Mouse (Mus musculus) liver, embryonic 13.5 days (tissue): ENCODE results near the gene Pias4. TPM values are rescaled to one million over a fixed set of nuclear protein-coding genes. Genes with fewer than 3 reads are reported as not detected.

Source experiments
- microRNA-seq: library from miRNA; unstranded; fragments of <30 nt; microRNA quantifications from one replicate; pipeline ENCODE4, GENCODE M21; 2016
- polyA plus RNA-seq: library from polyadenylated mRNA; unstranded; fragments of >200 nt; fragmentation: Nextera tagmentation; extraction: Ambion mirVana; gene quantifications from 2 replicates; pipeline ENCODE4 v1.2.1, GENCODE M21; 2015

The Pias4 gene
- polyA plus RNA-seq, 1 experiment from 2014 or later: 23.5 TPM

Small RNA genes within 50 kb of the gene (microRNA-seq; reads per million reads assigned to microRNA genes)
- gene Mir5615-1 (not detected), gene Mir5615-2 (not detected)

Other genes with a start within 250 kb of the Pias4 start
- gene Lmnb2, start 249.7 kb downstream of the Pias4 start, polyA plus RNA-seq: 14.0 and 15.4 TPM in 2 replicates
- 1.6 and 1.8 TPM in 2 replicates for gene Gadd45b, start 237.8 kb downstream of the Pias4 start, polyA plus RNA-seq
- 0.44 and 0.46 TPM in 2 replicates for gene Gng7, start 153.0 kb downstream of the Pias4 start, polyA plus RNA-seq
- gene Diras1, start 142.3 kb downstream of the Pias4 start, polyA plus RNA-seq: 0.06 TPM in 1 of 2 replicates, not detected in the other
- 5.7 and 5.8 TPM in 2 replicates for gene Slc39a3, start 130.5 kb downstream of the Pias4 start, polyA plus RNA-seq
- gene Sgta, start 107.7 kb downstream of the Pias4 start, polyA plus RNA-seq: 69.1 and 71.6 TPM in 2 replicates
- gene Thop1, start 97.9 kb downstream of the Pias4 start, polyA plus RNA-seq: 35.1 and 38.2 TPM in 2 replicates
- 22.3 and 22.5 TPM in 2 replicates for gene Creb3l3, start 69.0 kb downstream of the Pias4 start, polyA plus RNA-seq
- gene Map2k2, start 62.0 kb downstream of the Pias4 start, polyA plus RNA-seq: 127 and 130 TPM in 2 replicates
- 49.1 and 49.6 TPM in 2 replicates for gene Zbtb7a, start 32.7 kb downstream of the Pias4 start, polyA plus RNA-seq
- 369 and 384 TPM in 2 replicates for gene Eef2, start 8.7 kb upstream of the Pias4 start, polyA plus RNA-seq
- 19.3 and 20.9 TPM in 2 replicates for gene Dapk3, start 15.1 kb upstream of the Pias4 start, polyA plus RNA-seq
- gene 4930442H23Rik, start 15.9 kb upstream of the Pias4 start, polyA plus RNA-seq: 0.08 TPM in 1 of 2 replicates, not detected in the other
- gene Nmrk2, start 34.1 kb upstream of the Pias4 start, polyA plus RNA-seq: not detected in 2 replicates
- 0.05 and 0.08 TPM in 2 replicates for gene Atcay, start 62.9 kb upstream of the Pias4 start, polyA plus RNA-seq
- 0.28 and 0.43 TPM in 2 replicates for gene Zfr2, start 65.2 kb upstream of the Pias4 start, polyA plus RNA-seq
- gene Matk, start 85.0 kb upstream of the Pias4 start, polyA plus RNA-seq: 1.2 and 1.8 TPM in 2 replicates
- 130 and 134 TPM in 2 replicates for gene Mrpl54, start 99.0 kb upstream of the Pias4 start, polyA plus RNA-seq
- 24.5 and 26.7 TPM in 2 replicates for gene Apba3, start 99.0 kb upstream of the Pias4 start, polyA plus RNA-seq
- 0.35 and 0.43 TPM in 2 replicates for gene Tjp3, start 123.7 kb upstream of the Pias4 start, polyA plus RNA-seq
- gene Pip5k1c, start 125.0 kb upstream of the Pias4 start, polyA plus RNA-seq: 13.2 and 16.7 TPM in 2 replicates
- gene Cactin, start 153.2 kb upstream of the Pias4 start, polyA plus RNA-seq: 29.5 and 33.0 TPM in 2 replicates
- gene Tbxa2r, start 160.8 kb upstream of the Pias4 start, polyA plus RNA-seq: 5.2 and 5.3 TPM in 2 replicates
- not detected in 2 replicates for gene Gipc3, start 175.3 kb upstream of the Pias4 start, polyA plus RNA-seq
- 27.1 and 30.3 TPM in 2 replicates for gene Hmg20b, start 182.6 kb upstream of the Pias4 start, polyA plus RNA-seq
- 12.5 and 13.1 TPM in 2 replicates for gene Mfsd12, start 189.6 kb upstream of the Pias4 start, polyA plus RNA-seq
- gene 4930404N11Rik, start 197.9 kb upstream of the Pias4 start, polyA plus RNA-seq: 1.2 and 1.4 TPM in 2 replicates
- gene Fzr1, start 210.6 kb upstream of the Pias4 start, polyA plus RNA-seq: 89.5 and 94.1 TPM in 2 replicates
- 61.1 and 68.7 TPM in 2 replicates for gene Dohh, start 216.5 kb upstream of the Pias4 start, polyA plus RNA-seq
- 0.86 and 0.89 TPM in 2 replicates for gene Gm48551, start 216.5 kb upstream of the Pias4 start, polyA plus RNA-seq
- 0.93 TPM in 1 of 2 replicates, not detected in the other for gene Gm48552, start 221.1 kb upstream of the Pias4 start, polyA plus RNA-seq
- gene Smim24, start 225.1 kb upstream of the Pias4 start, polyA plus RNA-seq: 1.8 TPM in 2 replicates